Mouse (Mus musculus) heart, adult 2 months (tissue): ENCODE data around the gene 0610009B22Rik.

ENCODE experiments used
- CTCF ChIP-seq: fragments of 200-600 bp; IDR thresholded peaks from 2 replicates; pipeline ENCODE4 v1.8.1; 2022; ENCODE audit warnings: antibody characterized with exemption, mild to moderate bottlenecking, moderate library complexity
- EP300 ChIP-seq: fragments of 200-500 bp; IDR thresholded peaks from 2 replicates; pipeline ENCODE4 v1.6.1; 2011; ENCODE audit warnings: low read depth, low read length, control low read depth; ENCODE audit not compliant: insufficient read depth
- POLR2A ChIP-seq: fragments of 200-500 bp; IDR thresholded peaks from 2 replicates; pipeline ENCODE4 v1.6.1; 2011; ENCODE audit warnings: mild to moderate bottlenecking, low read depth, low read length, control low read depth; ENCODE audit not compliant: insufficient read depth

- TF ChIP-seq CTCF: no peak
- no peak for TF ChIP-seq POLR2A
- no peak for TF ChIP-seq EP300
Observed at GRCm38 (mm10) chr11:51707080-51707479, 18.4 kb upstream of the 0610009B22Rik start.
